Mouse (Mus musculus) midbrain, embryonic 14.5 days (tissue): ENCODE data around the gene Dlgap4. TPM values are rescaled to one million over a fixed set of nuclear protein-coding genes. Genes with fewer than 3 reads are reported as not detected.

Experiments used
- ATAC-seq: fragments of 200-750 bp; cut with Nextera tagmentation; 2 replicates; pipeline ENCODE4 v1.8.0; 2017; ENCODE audit warnings: moderate number of reproducible peaks, moderate library complexity; ENCODE audit not compliant: low FRiP score, low TSS enrichment
- DNase-seq: peaks from one replicate; pipeline ENCODE4 v3.0.0-alpha.2; 2015
- H3K27ac ChIP-seq: fragments of 300-500 bp; sonication (generic); replicated peaks from 2 replicates; pipeline ENCODE4 v1.5.1; 2014; ENCODE audit warnings: mild to moderate bottlenecking, low read depth, low read length, moderate library complexity
- H3K27me3 ChIP-seq: fragments of 300-500 bp; sonication (generic); 2 replicates; pipeline ENCODE4 v1.6.1; 2014; ENCODE audit warnings: low read length, control low read depth, mixed read lengths; ENCODE audit not compliant: control insufficient read depth, insufficient read depth
- H3K36me3 ChIP-seq: fragments of 300-500 bp; sonication (generic); 2 replicates; pipeline ENCODE4 v1.6.1; 2014; ENCODE audit warnings: low read length, control low read depth; ENCODE audit not compliant: control insufficient read depth, insufficient read depth
- H3K4me1 ChIP-seq: fragments of 300-500 bp; sonication (generic); 2 replicates; pipeline ENCODE4 v1.6.1; 2014; ENCODE audit warnings: mild to moderate bottlenecking, antibody characterized with exemption, low read length, control low read depth; ENCODE audit not compliant: control insufficient read depth, insufficient read depth
- H3K4me2 ChIP-seq: fragments of 300-500 bp; sonication (generic); 2 replicates; pipeline ENCODE4 v1.6.1; 2014; ENCODE audit warnings: mild to moderate bottlenecking, low read length, moderate library complexity
- H3K4me3 ChIP-seq: fragments of 300-500 bp; sonication (generic); replicated peaks from 2 replicates; pipeline ENCODE4 v1.5.1; 2014; ENCODE audit warnings: low read depth, low read length
- H3K9ac ChIP-seq: fragments of 300-500 bp; sonication (generic); replicated peaks from 2 replicates; pipeline ENCODE4 v1.6.1; 2014; ENCODE audit warnings: mild to moderate bottlenecking, low read length, moderate library complexity
- H3K9me3 ChIP-seq: fragments of 300-500 bp; sonication (generic); 2 replicates; pipeline ENCODE4 v1.6.1; 2016; ENCODE audit warnings: low read length, control low read depth, mixed read lengths; ENCODE audit not compliant: control insufficient read depth
- WGBS: fragments of 180-500 bp; shearing (Covaris S2); extraction: QIAGEN DNeasy Blood & Tissue Kit; methylation state at CpG from one replicate; pipeline ENCODE4 v1.1.7; 2014; 5-methylcytosine and 5-hydroxymethylcytosine counted together
- polyA plus RNA-seq: library from polyadenylated mRNA; unstranded; fragments of >200 nt; fragmentation: Nextera tagmentation; extraction: Ambion mirVana; gene quantifications from 2 replicates; pipeline ENCODE4 v1.2.1, GENCODE M21; 2014

Dlgap4 gene
- polyA plus RNA-seq, 1 experiment from 2014 or later: 272 TPM

GRCm38 (mm10) chr2:156655626-156656025 lies 42.1 kb downstream of the Dlgap4 start:
- Histone ChIP-seq H3K4me1 (no peaks in the 10 kb centered on the region), H3K27me3 (no peaks in the 10 kb centered on the region), H3K9me3 (no peaks in the 10 kb centered on the region), H3K4me2 (no peak overlapping the region), H3K9ac (no peak overlapping the region), H3K36me3 (no peaks in the 10 kb centered on the region), H3K4me3 (no peak overlapping the region), H3K27ac (no peak overlapping the region)
- 66% methylated on average over 5 of the region's 5 CpGs for WGBS
- ATAC-seq (no peak), DNase-seq (no peak)

DNA sequence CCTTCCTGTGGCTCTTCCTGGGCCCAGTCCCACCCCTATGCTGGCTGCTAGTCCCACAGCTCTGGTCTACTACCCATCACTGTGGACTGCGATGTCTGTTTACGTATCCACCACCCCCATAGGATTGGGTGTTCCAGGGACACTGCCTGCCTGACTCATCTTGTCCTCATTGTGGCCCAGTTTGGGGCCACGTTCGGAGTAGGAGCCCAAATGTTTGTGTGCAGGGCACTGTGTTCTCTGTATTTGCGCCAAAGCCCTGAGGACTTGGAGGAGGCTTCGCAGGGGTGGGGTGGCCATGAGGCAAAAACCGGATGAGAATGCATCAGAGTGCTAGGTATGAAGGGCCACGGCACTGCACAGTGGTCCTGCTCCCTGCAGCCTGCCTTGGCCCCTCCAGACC lies 44.0 kb downstream of the Dlgap4 start:
- DNase-seq (no peak), ATAC-seq (no peak)
- Histone ChIP-seq H3K4me2 (no peak overlapping the region), H3K36me3 (no peaks in the 10 kb centered on the region), H3K27ac (no peak overlapping the region), H3K4me1 (no peaks in the 10 kb centered on the region), H3K9me3 (no peaks in the 10 kb centered on the region), H3K27me3 (no peaks in the 10 kb centered on the region), H3K9ac (no peak overlapping the region), H3K4me3 (no peak overlapping the region)
- 89% methylated on average over 8 of the region's 8 CpGs for WGBS

GRCm38 (mm10) chr2:156658221-156658620 lies 44.7 kb downstream of the Dlgap4 start:
- DNase-seq: no peak
- Histone ChIP-seq H3K36me3 (no peaks in the 10 kb centered on the region), H3K4me2 (no peak overlapping the region), H3K9me3 (no peaks in the 10 kb centered on the region), H3K4me3 (no peak overlapping the region), H3K4me1 (no peaks in the 10 kb centered on the region), H3K27me3 (no peaks in the 10 kb centered on the region), H3K9ac (no peak overlapping the region), H3K27ac (no peak overlapping the region)
- 87% methylated on average over 10 of the region's 10 CpGs for WGBS
- ATAC-seq: no peak

DNA sequence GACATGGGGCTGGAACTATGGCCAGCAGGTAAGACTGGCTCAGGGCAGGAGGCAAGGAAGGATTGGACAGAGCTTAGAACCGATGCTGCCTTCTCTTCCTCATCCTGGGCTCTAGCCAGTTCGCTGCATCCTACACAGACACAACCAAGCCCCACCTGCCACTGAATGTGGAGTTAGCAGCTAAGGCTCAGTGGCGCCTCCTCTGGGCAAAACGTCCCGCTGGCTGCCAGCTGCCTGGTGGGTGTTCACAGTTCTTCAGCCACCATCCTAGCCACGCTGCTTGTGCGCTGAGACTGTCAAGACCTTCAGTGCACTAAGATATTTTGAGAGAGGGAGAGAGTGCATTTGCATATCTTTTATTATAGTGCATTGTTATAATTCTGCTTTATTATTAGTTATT lies 45.2 kb downstream of the Dlgap4 start:
- H3K4me1 ChIP-seq: no peaks in the 10 kb centered on the region
- H3K4me3 ChIP-seq: no peak overlapping the region
- no peak overlapping the region for H3K27ac ChIP-seq
- H3K27me3 ChIP-seq: no peaks in the 10 kb centered on the region
- H3K9me3 ChIP-seq: no peaks in the 10 kb centered on the region
- no peak overlapping the region for H3K4me2 ChIP-seq
- DNase-seq (no peak), ATAC-seq (no peak)
- no peak overlapping the region for H3K9ac ChIP-seq
- no peaks in the 10 kb centered on the region for H3K36me3 ChIP-seq
- 59% methylated on average over 7 of the region's 7 CpGs for WGBS

GRCm38 (mm10) chr2:156659981-156660380 lies 46.5 kb downstream of the Dlgap4 start:
- WGBS: 79% methylated on average over 6 of the region's 6 CpGs
- H3K4me1 ChIP-seq: no peaks in the 10 kb centered on the region
- no peak overlapping the region for H3K4me2 ChIP-seq
- no peak overlapping the region for H3K4me3 ChIP-seq
- H3K27ac ChIP-seq: no peak overlapping the region
- ATAC-seq (no peak), DNase-seq (no peak)
- H3K9me3 ChIP-seq: no peaks in the 10 kb centered on the region
- H3K9ac ChIP-seq: no peak overlapping the region
- no peaks in the 10 kb centered on the region for H3K36me3 ChIP-seq
- no peaks in the 10 kb centered on the region for H3K27me3 ChIP-seq

GRCm38 (mm10) chr2:156663162-156663561 lies 49.7 kb downstream of the Dlgap4 start:
- no peak overlapping the region for H3K4me2 ChIP-seq
- no peak overlapping the region for H3K4me3 ChIP-seq
- H3K27ac ChIP-seq: no peak overlapping the region
- no peaks in the 10 kb centered on the region for H3K9me3 ChIP-seq
- no peaks in the 10 kb centered on the region for H3K27me3 ChIP-seq
- ATAC-seq (no peak), DNase-seq (no peak)
- H3K36me3 ChIP-seq: no peaks in the 10 kb centered on the region
- WGBS: 86% methylated on average over 10 of the region's 10 CpGs
- peaks cover 8% of the 10 kb centered on the region; the same call in 1 of the 2 replicates for H3K4me1 ChIP-seq
- H3K9ac ChIP-seq: no peak overlapping the region

DNA sequence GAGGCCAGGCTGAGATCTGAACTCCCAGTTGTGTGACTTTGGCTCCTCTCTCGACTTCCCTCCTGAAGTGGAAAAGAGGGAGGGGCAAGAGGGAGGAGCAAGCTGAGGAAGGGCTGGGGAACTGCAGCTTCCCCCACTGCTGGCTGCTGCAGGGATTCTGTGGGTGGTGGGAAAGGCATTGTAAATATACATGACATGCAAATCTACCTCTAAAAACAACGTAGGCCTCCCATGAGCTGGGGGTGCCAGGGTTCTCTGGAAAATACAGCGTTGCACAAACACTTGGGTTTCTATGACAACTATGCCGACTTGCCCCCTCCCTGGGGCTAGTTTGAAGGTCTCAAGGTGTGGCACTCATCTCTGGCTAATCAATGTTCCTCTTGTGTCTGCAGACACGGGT lies 50.9 kb downstream of the Dlgap4 start:
- Histone ChIP-seq H3K4me3 (no peak overlapping the region), H3K9me3 (no peaks in the 10 kb centered on the region), H3K27ac (no peak overlapping the region), H3K4me2 (no peak overlapping the region), H3K36me3 (no peaks in the 10 kb centered on the region), H3K27me3 (no peaks in the 10 kb centered on the region), H3K4me1 (peaks cover 8% of the 10 kb centered on the region; the same call in 1 of the 2 replicates), H3K9ac (no peak overlapping the region)
- ATAC-seq: no peak
- peak; percentile 18 for DNase-seq
- 19% methylated on average over 5 of the region's 5 CpGs for WGBS

GRCm38 (mm10) chr2:156664993-156665518 lies 51.6 kb downstream of the Dlgap4 start:
- H3K4me1 ChIP-seq: peaks cover 8% of the 10 kb centered on the region; the same call in 1 of the 2 replicates
- H3K27me3 ChIP-seq: no peaks in the 10 kb centered on the region
- no peaks in the 10 kb centered on the region for H3K9me3 ChIP-seq
- H3K9ac ChIP-seq: no peak overlapping the region
- ATAC-seq: no peak
- no peak for DNase-seq
- no peak overlapping the region for H3K27ac ChIP-seq
- H3K4me2 ChIP-seq: no peak overlapping the region
- WGBS: 81% methylated on average over 8 of the region's 8 CpGs
- H3K4me3 ChIP-seq: no peak overlapping the region
- no peaks in the 10 kb centered on the region for H3K36me3 ChIP-seq

- 57% methylated on average over 13 of the region's 13 CpGs for WGBS
- Histone ChIP-seq H3K4me3 (no peak overlapping the region), H3K27ac (peak overlapping the region; percentile 57; the same call in 1 of the 2 replicates), H3K9ac (no peak overlapping the region), H3K4me2 (no peak overlapping the region), H3K4me1 (peaks cover 8% of the 10 kb centered on the region; the same call in 1 of the 2 replicates), H3K9me3 (no peaks in the 10 kb centered on the region), H3K27me3 (no peaks in the 10 kb centered on the region), H3K36me3 (no peaks in the 10 kb centered on the region)
- DNase-seq (no peak), ATAC-seq (peak; percentile 40)
Measured at GRCm38 (mm10) chr2:156665620-156666196, 52.2 kb downstream of the Dlgap4 start.
